Mouse (Mus musculus): Measurements from ENCODE around the gene Wrap73.

The Wrap73 gene

GRCm38 (mm10) chr4:154139671-154140181 lies 2.4 kb upstream of the Wrap73 start:
- DNase-seq (ENCODE audit: low read depth, low spot score) = peak; percentile 26

GRCm38 (mm10) chr4:154140182-154140212 lies 2.2 kb upstream of the Wrap73 start, which contains the start of gene Trp73:
TSS of gene Trp73 (minus strand) at chr4:154140208.
- DNase-seq (ENCODE audit: low read depth, low spot score) = no peak

- peak; percentile 23 for DNase-seq (ENCODE audit: low read depth, low spot score)
Observed at GRCm38 (mm10) chr4:154140213-154141008, 1.8 kb upstream of the Wrap73 start.

GRCm38 (mm10) chr4:154141009-154141867 lies 934 bp upstream of the Wrap73 start:
- no peak for DNase-seq (ENCODE audit: low read depth, low spot score)

GRCm38 (mm10) chr4:154144712-154145111 lies 2.5 kb downstream of the Wrap73 start:
- DNase-seq (ENCODE audit: low read depth, low spot score) = no peak

GRCm38 (mm10) chr4:154146342-154146741 lies 4.2 kb downstream of the Wrap73 start:
- no peak for DNase-seq (ENCODE audit: low read depth, low spot score)

- no peak for DNase-seq (ENCODE audit: low read depth, low spot score)
Observed at GRCm38 (mm10) chr4:154154104-154154503, 11.9 kb downstream of the Wrap73 start.

GRCm38 (mm10) chr4:154156050-154156449 lies 13.9 kb downstream of the Wrap73 start:
- DNase-seq (ENCODE audit: low read depth, low spot score) = no peak

GRCm38 (mm10) chr4:154157970-154158662 lies 15.9 kb downstream of the Wrap73 start:
- no peak for DNase-seq (ENCODE audit: low read depth, low spot score)

GRCm38 (mm10) chr4:154159002-154159401 lies 16.8 kb downstream of the Wrap73 start:
- peak; percentile 86 for DNase-seq (ENCODE audit: low read depth, low spot score)

- DNase-seq (ENCODE audit: low read depth, low spot score) = peak; percentile 50
Observed at GRCm38 (mm10) chr4:154159961-154160537, 17.9 kb downstream of the Wrap73 start.

GRCm38 (mm10) chr4:154160538-154161390 lies 18.6 kb downstream of the Wrap73 start, which contains the start of gene Tprgl:
TSS of gene Tprgl (minus strand) at chr4:154160666.
- peak; percentile 98 for DNase-seq (ENCODE audit: low read depth, low spot score)

- peak; percentile 60 for DNase-seq (ENCODE audit: low read depth, low spot score)
Observed at GRCm38 (mm10) chr4:154163296-154163695, 21.1 kb downstream of the Wrap73 start.

GRCm38 (mm10) chr4:154167053-154167452 lies 24.9 kb downstream of the Wrap73 start:
- DNase-seq (ENCODE audit: low read depth, low spot score) = peak; percentile 42

GRCm38 (mm10) chr4:154170021-154170420 lies 27.8 kb downstream of the Wrap73 start:
- DNase-seq (ENCODE audit: low read depth, low spot score) = no peak

- DNase-seq (ENCODE audit: low read depth, low spot score) = no peak
Observed at GRCm38 (mm10) chr4:154170506-154171150, 28.5 kb downstream of the Wrap73 start, which contains the start of gene Megf6. TSS of gene Megf6 (plus strand) at chr4:154170730.

GRCm38 (mm10) chr4:154171151-154171930 lies 29.2 kb downstream of the Wrap73 start:
- DNase-seq (ENCODE audit: low read depth, low spot score) = no peak

GRCm38 (mm10) chr4:154171931-154172604 lies 29.9 kb downstream of the Wrap73 start:
- DNase-seq (ENCODE audit: low read depth, low spot score) = no peak

- DNase-seq (ENCODE audit: low read depth, low spot score) = no peak
Observed at GRCm38 (mm10) chr4:154177257-154177656, 35.1 kb downstream of the Wrap73 start.
